Mouse (Mus musculus): Measurements from ENCODE around the gene Ntng1. TPM values are rescaled to one million over a fixed set of nuclear protein-coding genes. Genes with fewer than 3 reads are reported as not detected.

Ntng1 gene
- polyA plus RNA-seq, 1 experiment: 0.09 TPM

GRCm38 (mm10) chr3:109732327-109733182 lies 411.3 kb downstream of the Ntng1 start:
- no peak for TF ChIP-seq CTCF (IDR thresholded peaks at IDR 0.05; ENCODE audit: extremely low read depth, insufficient read length, insufficient replicate concordance, low read depth, low read length)
- no peak for TF ChIP-seq POLR2A (IDR thresholded peaks at IDR 0.05; ENCODE audit: low read depth, low read length)

DNA sequence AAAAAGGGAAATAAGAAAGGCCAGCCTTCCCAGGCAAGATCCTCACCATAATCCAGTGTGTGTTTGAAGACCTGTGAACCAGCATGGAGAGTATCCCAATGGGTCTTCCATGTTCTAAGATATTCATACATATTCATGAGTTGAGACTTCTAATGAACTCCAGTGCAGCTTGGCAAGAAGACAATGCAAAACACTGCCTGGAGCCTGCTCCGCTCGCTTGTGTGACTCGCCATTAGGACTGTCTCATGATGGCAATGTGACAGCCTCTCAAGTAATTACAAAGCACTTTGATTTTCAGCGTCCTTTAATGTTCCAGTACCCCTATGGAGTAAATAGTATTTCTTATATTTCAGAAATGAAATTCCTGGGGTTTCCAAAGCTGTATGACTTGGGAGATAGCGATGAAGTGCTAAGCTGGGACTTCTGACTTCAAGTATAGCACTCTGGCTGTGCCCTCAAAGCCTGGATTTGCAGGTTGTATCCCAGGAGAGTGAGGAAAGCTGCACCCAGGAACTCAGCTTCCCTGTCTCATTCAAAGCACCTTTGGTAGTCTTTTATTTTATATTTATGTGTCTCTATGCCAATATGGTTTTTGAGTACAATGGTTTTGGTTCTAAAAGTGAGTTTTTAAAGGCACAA lies 412.1 kb downstream of the Ntng1 start:
- no peaks in the 10 kb centered on the region for H3K36me3 ChIP-seq (ENCODE audit: control insufficient read depth, insufficient read depth, low read length)
- H3K4me1 ChIP-seq (ENCODE audit: control insufficient read depth, insufficient read depth, insufficient read length, low read length): no peaks in the 10 kb centered on the region
- 86% methylated on average over 5 of the region's 5 CpGs for WGBS
- TF ChIP-seq CTCF (IDR thresholded peaks at IDR 0.05; ENCODE audit: extremely low read depth, insufficient read length, insufficient replicate concordance, low read depth, low read length) (no peak), POLR2A (IDR thresholded peaks at IDR 0.05; ENCODE audit: low read depth, low read length) (no peak)
- no peak overlapping the region for H3K27ac ChIP-seq (ENCODE audit: insufficient read depth, low read depth, low read length)
- no peaks in the 10 kb centered on the region for H3K27me3 ChIP-seq (ENCODE audit: control insufficient read depth, insufficient read depth, low read length)
- no peak overlapping the region for H3K4me3 ChIP-seq (ENCODE audit: low read depth, low read length)

More at GRCm38 (mm10) chr3:109732327-109733182, 411.3 kb downstream of the Ntng1 start:
- Histone ChIP-seq H3K36me3 (ENCODE audit: control insufficient read depth, insufficient read depth, low read length) (no peaks in the 10 kb centered on the region), H3K27ac (ENCODE audit: insufficient read depth, low read depth, low read length) (no peak overlapping the region), H3K27me3 (ENCODE audit: control insufficient read depth, insufficient read depth, low read length) (no peaks in the 10 kb centered on the region), H3K4me3 (ENCODE audit: low read depth, low read length) (no peak overlapping the region), H3K4me1 (ENCODE audit: control insufficient read depth, insufficient read depth, insufficient read length, low read length) (no peaks in the 10 kb centered on the region)
- WGBS: 32% methylated on average over 10 of the region's 10 CpGs

Other genes starting within 250 kb of the Ntng1 start
- 3.1 and 3.5 TPM in 2 replicates for gene Prmt6, start 107.0 kb upstream of the Ntng1 start, polyA plus RNA-seq (2012; rRNA removed)

Measured in small intestine, adult 2 months (tissue).